Mouse (Mus musculus) mouse embryonic stem cell (cell line): ENCODE data around the gene Fxyd7.

ENCODE experiments used
- in situ Hi-C, 2 experiments: fragments of 300-500 bp; cut with MboI; formaldehyde crosslinking; loops; 1 replicate in 1 of 2; 3 replicates in 1 of 2; pipeline ENCODE4 v1.14.3; 2019 to 2020; ENCODE audit warnings: low sequenced_read_pairs in 2 of 2, low pct_unique_long_range_greater_than_20kb in 1 of 2, mixed read lengths in 1 of 2; ENCODE audit not compliant: unreplicated experiment in 1 of 2

The Fxyd7 gene

DNA sequence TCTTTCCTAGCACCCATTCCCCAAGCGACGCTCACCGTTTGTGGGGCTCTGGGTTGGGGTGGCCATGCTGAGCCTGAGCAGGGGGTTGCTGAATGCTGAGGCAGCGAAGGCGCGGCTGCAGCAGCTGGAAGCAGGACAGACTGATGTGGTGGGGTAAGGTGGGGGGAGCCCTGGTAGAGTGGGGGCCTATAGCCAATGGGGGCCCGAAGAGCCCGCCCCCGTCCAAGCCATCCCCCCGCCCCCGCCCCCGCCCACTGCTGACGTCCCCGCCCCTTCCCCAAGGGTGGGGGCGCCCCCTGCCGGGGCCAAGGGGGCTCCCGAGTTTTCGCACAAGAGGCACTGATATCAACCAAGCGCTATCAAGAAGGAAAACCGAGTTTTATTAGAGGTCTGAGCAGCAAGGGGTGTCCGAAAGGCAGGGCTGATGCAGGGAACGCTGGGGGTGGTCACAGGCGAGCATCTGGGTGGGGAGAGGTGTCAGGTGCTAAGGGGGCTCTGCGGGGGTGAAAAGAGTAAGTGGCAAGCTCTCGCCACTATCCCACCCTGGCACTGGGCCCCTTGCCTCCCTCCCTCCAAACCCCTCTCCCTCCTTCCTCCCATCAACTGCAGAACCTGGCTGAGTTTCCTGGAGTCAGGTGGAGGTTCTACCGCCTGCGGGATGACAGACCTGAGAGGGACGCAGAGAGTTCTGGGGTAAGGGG is at the start of gene Fxyd7:
Gene Fxyd7, minus strand, starts transcription at position 147 of the 701 bp plus-strand sequence.
- in situ Hi-C loops, result no loop called here

DNA sequence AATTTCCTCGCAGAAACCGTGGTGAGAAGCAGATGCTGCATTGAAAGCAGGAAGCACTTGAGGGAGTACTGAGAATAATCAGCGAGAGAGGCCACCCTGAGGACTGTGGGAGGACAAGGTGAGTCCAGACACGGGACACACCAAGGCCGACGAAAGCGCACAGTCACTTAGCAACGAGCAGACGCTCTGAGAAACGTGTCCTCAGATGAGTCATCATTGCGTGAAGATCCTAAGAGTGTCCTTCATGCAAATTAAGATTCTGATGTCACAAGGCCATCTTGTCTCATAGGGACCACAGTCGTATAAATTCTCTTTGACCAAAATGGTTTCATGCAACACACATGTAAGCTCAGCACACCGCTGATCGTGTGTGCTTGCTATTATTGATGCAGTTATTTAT is 49.5 kb upstream of the Fxyd7 start:
- in situ Hi-C loops, result loop anchor here in 1 of 2 experiments (5.0 kb wide), 1 partner anchor 77 kb away; no protein-coding TSS in a partner anchor

DNA sequence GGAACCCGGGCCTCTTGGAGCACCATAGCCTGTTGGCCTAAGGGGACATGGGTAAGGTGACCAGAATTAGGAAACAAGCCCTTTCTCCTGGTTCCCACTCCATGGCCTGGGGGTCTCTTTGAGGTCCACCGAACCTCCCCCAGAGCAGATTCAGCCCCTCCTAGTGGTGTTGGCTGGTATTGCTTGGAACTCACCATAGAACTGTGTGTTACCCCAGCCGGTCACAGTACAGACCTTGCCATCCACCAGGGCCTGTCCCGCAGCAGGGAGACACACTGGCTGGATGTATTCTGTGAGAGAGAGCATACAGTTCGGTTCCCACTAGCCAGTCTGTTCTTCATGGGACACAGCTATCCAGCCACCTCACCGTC is 48.3 kb upstream of the Fxyd7 start:
- in situ Hi-C loops, result loop anchor here in 1 of 2 experiments (10.0 kb wide), 1 partner anchor 125 kb away; the partner anchor contains the start of genes Fam187b and Lsr

GRCm38 (mm10) chr7:31098697-31099611 is 47.7 kb upstream of the Fxyd7 start:
- in situ Hi-C loops, result loop anchor here in 1 of 2 experiments (10.0 kb wide), 1 partner anchor 124 kb away; the partner anchor contains the start of genes Fam187b and Lsr

DNA sequence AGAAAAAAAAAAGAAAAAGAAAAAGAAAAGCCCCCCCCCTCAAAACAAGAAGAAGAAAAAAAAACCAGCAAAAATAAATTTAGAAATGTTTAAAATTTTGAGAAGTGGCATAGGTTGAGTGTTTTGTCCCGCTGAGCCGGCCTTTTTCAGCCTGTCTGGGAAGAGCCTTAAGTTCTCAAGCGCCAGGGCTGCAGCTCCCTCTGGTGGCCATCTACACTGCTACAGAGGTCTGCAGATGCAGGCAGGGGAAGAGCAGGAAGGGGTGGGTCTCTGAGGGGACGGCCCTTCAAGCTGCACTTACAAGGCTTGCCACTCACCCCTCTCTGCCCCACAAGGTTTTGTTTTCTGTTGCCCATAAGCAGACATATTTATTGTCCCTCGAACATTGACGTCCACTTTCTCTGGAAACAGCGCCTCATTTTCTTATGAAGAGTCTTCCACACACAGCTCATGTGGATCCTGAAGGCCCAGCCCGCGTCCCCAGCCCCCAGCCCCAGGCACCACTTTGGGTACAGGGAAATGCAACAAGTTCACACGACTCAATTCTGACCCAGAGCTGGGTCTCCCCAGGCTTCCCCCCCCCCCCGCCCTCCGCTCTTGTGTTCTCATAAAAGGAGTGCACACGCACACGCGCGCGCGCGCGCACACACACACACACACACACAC is 46.4 kb upstream of the Fxyd7 start:
- in situ Hi-C loops, result loop anchor here in 1 of 2 experiments (10.0 kb wide), 1 partner anchor 123 kb away; the partner anchor contains the start of genes Fam187b and Lsr

DNA sequence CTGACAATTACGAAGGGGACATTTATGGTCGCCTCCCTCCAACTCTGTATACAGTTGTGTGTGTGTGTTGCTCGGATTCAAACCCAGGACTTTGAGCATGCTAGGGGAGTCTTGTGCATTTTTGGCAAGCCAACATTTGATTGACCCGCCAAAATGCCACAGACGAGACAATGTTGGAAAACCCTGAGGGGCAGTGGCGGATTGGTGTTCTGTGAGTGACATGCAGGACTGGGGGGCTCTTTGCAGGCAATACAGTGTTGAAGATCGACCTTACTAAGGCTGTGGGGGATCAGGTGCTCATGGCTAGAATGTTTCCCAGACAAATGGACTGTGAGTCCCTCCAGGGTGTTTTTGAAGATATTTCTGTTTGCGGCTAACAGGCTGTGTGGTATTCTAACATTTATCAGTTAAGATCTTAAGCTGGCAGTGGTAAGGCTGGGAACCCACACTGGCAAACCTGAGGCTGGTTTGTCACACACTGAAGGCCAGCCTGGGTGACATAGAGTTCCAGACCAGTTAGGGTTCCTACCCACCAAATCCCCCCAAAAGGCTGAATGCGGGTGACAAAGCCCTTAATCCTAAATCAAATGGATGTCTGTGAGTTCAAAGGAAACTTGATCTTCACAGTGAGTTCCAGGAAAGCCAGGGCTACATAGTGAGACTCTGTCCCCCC is 45.8 kb upstream of the Fxyd7 start:
- in situ Hi-C loops, result loop anchor here in 1 of 2 experiments (10.0 kb wide), 1 partner anchor 122 kb away; the partner anchor contains the start of genes Fam187b and Lsr

GRCm38 (mm10) chr7:31094774-31095501 is 43.7 kb upstream of the Fxyd7 start:
- in situ Hi-C loops, result loop anchor here in 1 of 2 experiments (10.0 kb wide), 1 partner anchor 120 kb away; the partner anchor contains the start of genes Fam187b and Lsr

- in situ Hi-C loops, result loop anchor here in 1 of 2 experiments (10.0 kb wide), 1 partner anchor 115 kb away; the partner anchor contains the start of genes Fam187b and Lsr
Observed at GRCm38 (mm10) chr7:31089721-31090120, 38.5 kb upstream of the Fxyd7 start.

- in situ Hi-C loops, result no loop called here
Observed at GRCm38 (mm10) chr7:31088206-31088605, 36.9 kb upstream of the Fxyd7 start.

DNA sequence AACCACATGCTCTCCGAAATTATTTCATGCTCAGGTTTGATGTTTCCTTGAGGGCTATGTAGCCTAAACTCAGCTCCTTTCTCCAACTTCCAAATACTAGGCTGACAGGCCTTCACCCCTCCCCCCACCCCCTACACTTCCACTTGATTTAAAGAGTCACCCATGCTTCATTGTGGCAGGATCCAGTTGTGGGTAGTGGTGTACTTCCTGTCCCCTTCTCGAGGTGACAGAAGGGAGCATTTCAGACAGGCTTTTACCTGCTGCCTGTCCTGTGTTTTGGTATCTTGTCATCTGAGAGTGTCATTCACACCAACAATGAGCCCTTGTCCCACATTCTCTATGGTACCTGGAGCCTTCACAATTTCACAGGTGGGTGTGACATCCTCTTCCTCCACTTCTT is 36.0 kb upstream of the Fxyd7 start:
- in situ Hi-C loops, result no loop called here

DNA sequence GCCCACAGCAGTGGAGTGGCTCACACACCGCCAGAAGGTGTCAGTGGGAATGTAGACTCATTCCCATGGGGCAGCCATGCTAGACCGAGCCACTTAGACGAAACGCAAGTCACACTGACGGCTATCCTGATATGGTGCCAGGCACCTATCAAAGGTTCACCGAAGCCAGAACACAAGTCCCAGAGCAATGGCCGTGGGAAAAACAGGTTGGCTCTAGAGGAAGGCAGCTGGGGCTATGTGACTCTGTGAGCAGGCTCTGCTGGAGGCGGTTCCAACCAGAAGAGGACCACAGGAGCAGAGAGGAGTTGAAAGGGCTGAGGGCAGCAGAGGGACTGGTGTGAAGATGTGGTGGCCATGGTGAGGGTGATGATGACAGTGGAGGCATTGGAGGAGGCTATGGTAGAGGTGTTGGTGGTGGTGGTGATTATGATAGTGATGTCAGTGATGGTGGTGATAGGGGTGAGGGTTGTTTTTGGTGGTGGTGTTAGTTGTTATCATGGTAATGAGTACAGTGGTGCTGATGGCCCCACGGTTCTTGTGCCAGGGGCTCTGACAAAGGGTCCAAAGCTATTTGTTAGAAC is 35.0 kb upstream of the Fxyd7 start:
- in situ Hi-C loops, result no loop called here

GRCm38 (mm10) chr7:31085171-31085570 is 33.9 kb upstream of the Fxyd7 start:
- in situ Hi-C loops, result no loop called here

DNA sequence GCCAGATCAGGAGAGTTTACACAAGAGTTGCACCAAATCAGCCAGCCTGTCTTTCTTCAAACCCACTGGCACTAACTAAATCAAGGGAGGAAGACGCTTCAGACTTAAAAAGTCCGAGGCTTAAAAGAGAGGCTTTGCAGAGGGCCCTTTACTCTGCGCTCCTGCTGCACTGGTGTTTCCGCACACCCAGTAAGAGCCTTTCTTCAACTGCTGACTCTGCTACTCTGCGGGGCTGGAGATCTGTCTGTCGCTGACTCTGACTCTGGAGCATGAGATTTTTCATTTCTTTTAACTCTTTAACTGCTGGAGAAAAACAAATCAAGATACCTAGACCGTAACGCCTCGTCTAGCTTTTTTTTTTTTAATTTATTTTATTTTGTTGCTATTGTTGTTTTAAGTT is 32.9 kb upstream of the Fxyd7 start:
- in situ Hi-C loops, result no loop called here

DNA sequence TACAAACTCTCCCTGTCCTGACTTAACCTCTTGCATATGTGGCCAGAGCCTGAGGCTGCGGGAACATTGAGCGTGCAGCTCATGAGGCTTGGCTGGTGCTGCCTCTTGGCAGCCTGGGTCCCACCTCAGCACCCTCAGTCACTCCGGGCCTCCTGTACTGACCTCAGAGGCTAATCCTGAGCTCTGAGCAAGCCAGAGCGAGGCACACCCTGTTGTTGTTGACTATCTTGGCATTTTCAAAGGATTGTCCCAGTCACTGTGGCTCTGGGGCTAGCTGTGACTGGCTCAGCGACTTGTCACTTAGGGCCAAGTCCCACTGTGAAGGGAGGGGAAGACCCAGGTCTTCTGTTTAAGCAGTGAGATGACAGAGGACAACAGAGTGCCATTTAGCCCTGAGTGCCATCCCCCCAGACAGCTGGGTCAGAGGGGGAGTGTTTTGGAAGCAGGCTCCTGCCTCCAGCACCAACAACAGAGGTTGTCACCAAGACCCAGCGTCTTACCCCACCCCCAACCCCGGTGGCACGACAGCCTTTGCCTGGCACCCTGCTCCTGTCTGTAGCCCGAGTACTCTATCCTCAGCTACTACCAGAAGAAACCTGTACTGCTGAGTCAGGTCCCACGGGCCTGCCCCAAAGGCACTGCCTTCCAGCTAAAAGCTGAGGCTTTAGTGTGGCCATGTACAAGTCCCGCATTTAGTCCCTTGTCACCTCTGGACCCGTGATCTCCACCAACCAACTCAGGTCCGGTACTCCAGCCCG is 31.7 kb upstream of the Fxyd7 start:
- in situ Hi-C loops, result no loop called here

DNA sequence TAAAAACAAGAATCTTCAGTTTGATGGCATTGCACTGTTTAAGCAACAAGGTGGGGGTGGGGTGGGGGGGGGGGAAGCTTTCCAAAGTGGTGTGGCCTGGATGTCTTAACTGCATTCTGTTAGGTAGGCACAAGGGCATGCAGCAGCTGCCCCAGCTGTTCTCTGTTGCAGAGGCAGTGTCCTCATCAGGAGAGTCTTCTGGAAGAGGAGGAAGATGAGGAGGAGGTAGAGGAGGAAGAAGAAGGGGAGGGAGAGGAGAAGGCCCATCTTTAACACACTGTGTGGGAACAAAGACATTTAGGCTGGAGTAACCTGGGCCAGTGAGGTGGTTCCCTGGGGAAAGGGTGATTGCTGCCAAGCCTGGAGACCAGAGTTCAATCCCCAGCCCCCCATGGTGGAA is 30.8 kb upstream of the Fxyd7 start:
- in situ Hi-C loops, result no loop called here

GRCm38 (mm10) chr7:31081106-31081505 is 29.8 kb upstream of the Fxyd7 start:
- in situ Hi-C loops, result no loop called here
